Mouse (Mus musculus): ENCODE measurements around the gene Capn7.

DNA sequence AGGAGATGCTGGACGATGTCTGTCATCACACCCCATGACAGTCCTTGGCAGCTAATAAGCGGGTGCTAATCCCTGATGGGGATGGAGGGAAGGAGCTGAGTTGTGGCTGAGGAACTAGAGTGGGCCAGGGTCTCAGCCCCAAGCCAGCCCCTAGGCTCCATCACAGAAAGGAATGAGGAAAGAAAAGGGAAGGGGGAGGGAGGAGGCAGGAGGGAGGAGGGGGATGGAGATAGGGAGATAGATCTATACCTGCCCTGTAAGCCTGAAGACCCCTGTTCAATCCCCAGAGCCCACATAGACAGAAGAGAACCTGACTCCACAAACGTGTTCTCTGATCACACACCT lies 57.1 kb downstream of the Capn7 start:
- TF ChIP-seq POLR2A (IDR thresholded peaks at IDR 0.05; ENCODE audit: borderline replicate concordance, insufficient read depth, low read length), result no peak
- no peak for TF ChIP-seq CTCF (IDR thresholded peaks at IDR 0.05; ENCODE audit: borderline replicate concordance, insufficient read depth, low read depth, low read length)
